Mouse (Mus musculus) embryonic stem cell, embryonic (primary cell): ENCODE results near the gene Ahcyl2.

Source experiments
- CTCF ChIA-PET, 4 experiments: fragments of 300-600 bp in 2 of 4; fragments of 350-600 bp in 2 of 4; sonication (Branson Sonifier 250); formaldehyde crosslinking; loops; one replicate each; lab custom pipeline; 2022; ENCODE audit warnings: inconsistent platforms in 2 of 4; lab: Charles Lee
- POLR2A ChIA-PET, 4 experiments: fragments of 300-600 bp in 2 of 4; fragments of 350-600 bp in 2 of 4; sonication (Branson Sonifier 250); formaldehyde crosslinking; loops; one replicate each; lab custom pipeline; 2022; ENCODE audit warnings: antibody characterized with exemption in 4 of 4, inconsistent platforms in 1 of 4; lab: Charles Lee

The Ahcyl2 gene

DNA sequence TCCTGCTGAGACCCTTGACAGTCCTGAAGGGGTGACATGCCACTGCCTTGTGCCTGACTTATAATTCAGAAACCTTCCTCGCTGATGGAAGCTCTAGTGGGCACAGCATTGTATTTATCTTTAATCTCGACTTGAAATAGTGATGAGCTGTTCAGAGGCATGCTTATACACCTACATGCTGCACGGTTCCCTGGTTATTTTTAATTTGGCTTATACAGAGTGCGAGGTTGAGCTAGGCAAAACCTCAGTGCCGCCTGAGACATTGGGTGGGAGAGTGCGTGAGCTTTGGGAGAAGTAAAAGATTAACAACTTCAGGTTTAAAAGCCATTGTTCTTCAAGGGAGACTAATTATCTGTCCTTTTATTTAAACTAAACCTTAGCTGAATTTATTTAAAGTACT is 115.1 kb downstream of the Ahcyl2 start:
- ChIA-PET CTCF (interaction anchor here in 2 of 4 experiments (0.6 to 0.9 kb wide), 2 partner anchors 30 kb away, joined by 3 to 5 read pairs; no protein-coding TSS in a partner anchor), POLR2A (interaction anchor here in 3 of 4 experiments (0.6 to 1.9 kb wide), 7 partner anchors 9 to 111 kb away, joined by 3 to 10 read pairs (median 4); no protein-coding TSS in a partner anchor)

DNA sequence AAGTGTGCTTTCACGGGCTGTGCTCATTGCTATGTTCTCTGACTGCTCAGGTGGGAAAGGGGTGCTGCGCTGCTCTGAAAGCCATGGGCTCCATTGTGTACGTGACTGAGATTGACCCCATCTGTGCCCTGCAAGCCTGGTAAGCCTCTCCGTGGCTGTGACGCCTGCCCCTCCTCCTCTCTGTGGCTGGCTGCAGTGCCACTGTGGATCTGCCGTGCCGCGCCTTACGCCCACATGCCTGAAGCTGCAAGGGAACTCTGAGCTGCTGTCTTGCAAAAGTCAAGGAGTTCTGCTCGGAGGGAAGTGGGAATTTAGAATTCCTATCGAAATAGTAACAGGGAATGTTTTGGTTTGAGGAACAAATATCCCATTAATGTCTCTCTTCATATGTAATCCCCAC is 123.3 kb downstream of the Ahcyl2 start:
- POLR2A ChIA-PET: interaction anchor here in 2 of 4 experiments (0.9 to 1.6 kb wide), 4 partner anchors 8 to 25 kb away, joined by 3 to 4 read pairs (median 4); partner anchors contain the start of gene Strip2 (in 1 of the 2)
- CTCF ChIA-PET: no interaction called here

DNA sequence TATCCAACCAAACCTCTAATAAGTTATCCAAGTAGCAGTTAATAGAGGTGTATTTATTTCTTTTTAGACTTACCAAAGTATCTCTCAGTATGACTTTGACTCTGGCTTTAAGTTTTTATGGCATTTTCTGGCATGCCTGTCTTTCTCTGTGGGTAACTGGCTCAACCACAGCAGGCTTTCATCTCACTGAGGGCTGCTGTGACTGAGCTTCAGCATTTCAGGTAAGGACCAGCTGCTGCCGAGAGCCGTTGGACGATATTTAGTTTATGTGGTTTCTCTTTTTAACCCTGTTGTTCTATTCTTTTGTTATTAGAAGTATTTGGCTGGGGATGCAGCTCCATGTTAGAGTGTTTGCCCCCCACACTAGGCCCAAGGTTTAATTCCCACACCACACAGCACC is 129.2 kb downstream of the Ahcyl2 start:
- ChIA-PET POLR2A (interaction anchor here in 1 of 4 experiments (0.6 to 1.5 kb wide), 4 partner anchors 12 to 101 kb away, joined by 3 read pairs; partner anchors contain the start of gene Strip2), CTCF (no interaction called here)

DNA sequence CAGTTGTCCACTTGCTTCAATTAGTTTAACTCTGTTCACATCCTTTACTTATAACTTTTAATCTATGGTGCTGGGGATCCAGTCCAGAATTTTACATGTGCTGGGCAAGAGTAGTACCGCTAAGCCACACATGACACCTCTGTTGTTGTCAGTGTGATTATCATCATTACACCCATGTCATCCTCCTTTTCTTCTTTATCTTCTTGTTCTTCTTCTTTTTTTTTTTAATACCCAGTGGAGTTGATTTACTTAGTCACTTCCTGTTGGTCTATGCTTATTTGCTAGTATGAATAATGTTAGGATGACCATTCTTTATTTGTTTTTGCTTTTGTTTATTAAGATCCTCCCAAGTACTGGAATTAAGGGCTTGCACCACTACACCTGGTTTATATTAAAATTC is 133.6 kb downstream of the Ahcyl2 start:
- POLR2A ChIA-PET: interaction anchor here in 1 of 4 experiments (1.0 to 1.8 kb wide), 2 partner anchors 16 to 20 kb away, joined by 3 to 4 read pairs; partner anchors contain the start of gene Strip2
- CTCF ChIA-PET: no interaction called here

DNA sequence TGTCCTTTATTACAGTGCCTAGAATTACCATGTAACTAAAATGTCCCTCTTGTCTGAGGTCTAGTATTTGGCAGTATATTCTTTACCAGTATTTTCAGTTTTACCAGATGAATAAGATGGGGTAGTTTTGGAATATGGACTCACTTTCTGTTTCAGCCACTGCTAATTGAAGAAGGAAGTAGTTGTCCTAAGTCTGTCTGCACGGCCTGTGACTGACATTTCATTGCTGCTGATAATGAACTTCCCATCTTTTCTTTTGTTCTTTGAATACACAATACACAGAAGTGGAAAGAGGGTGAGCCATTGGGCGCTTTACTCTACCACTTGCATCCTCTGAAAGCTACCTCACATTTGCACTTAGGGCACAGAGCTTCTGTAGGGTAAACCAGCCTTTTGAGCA is 134.4 kb downstream of the Ahcyl2 start:
- ChIA-PET POLR2A (interaction anchor here in 2 of 4 experiments (0.7 to 1.8 kb wide), 3 partner anchors 13 to 133 kb away, joined by 4 read pairs; no protein-coding TSS in a partner anchor), CTCF (no interaction called here)

DNA sequence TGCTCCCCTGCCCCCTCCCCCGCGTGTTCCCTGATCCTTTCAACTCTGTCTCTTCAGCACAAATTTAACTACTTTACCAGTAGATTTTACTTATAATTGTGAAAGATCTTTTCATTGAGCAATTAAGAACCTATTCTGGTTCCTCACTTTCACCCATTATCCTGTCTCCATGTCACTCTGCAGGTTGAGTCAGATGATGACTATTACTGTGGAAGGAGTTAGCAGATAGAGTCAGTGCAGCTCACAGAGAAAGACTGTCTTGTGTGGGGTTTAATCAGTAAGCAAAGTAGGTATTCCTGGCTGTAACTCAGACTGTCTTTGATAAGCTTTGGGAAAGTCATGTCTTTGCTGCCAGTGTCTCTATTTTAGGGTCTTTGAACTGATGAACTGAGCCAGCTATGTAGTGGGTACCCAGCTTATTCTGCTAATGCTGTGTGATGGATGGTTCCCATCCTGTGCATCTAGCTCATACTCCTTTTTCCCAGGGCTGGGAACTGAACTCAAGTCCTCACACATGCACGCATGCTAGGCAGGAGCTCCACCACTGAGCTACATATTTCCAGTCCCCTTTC is 135.6 kb downstream of the Ahcyl2 start:
- CTCF ChIA-PET: interaction anchor here in 1 of 4 experiments (0.5 kb wide), 1 partner anchor 206 kb away, joined by 3 read pairs; no protein-coding TSS in a partner anchor
- POLR2A ChIA-PET: interaction anchor here in 3 of 4 experiments (0.6 to 1.8 kb wide), 6 partner anchors 12 to 499 kb away, joined by 3 to 9 read pairs (median 4); partner anchors contain the start of genes Nrf1 (in 1 of the 3) and Strip2 (in 1 of the 3)

DNA sequence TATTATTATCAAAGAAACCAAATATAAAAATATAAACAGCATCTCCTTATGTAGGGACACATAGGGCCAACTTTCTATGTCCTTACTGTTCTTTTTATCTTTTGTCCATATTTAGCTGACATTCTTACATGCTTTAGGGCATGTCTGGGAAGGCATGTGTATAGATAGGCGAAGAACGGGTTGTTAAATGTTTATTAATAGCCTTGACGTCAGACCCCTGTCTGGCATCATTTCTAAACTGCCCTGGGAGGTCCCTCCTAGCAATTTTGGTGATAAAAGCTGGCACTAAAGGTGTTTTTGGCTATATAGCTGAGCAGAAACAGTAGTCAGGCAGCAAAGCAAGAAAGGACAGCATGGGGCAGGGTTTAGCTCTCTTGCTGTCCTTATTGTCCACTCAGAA is 136.5 kb downstream of the Ahcyl2 start:
- ChIA-PET CTCF (no interaction called here), POLR2A (interaction anchor here in 3 of 4 experiments (0.5 to 1.3 kb wide), 3 partner anchors 13 to 144 kb away, joined by 3 to 9 read pairs (median 4); partner anchors contain the start of genes Nrf1 (in 1 of the 3) and Strip2 (in 1 of the 3))

DNA sequence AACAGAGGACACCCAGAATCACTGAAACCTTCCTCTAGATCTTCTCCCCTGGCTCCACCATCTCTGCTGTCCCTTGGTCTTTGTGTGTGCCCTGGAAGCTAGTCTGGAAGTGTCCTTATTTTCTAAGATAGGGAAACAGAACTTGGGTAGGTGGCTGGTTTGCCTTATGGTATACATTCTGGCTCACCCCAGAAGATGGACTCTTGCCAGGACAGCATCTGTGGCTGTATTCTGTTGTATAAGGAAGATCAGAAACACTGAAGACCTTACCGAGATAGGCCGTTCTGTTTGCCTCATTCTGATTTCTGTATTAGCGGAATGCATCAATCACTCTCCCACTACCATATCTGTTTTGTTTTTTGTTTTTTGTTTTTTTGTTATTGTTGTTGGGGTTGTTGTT is 142.8 kb downstream of the Ahcyl2 start:
- ChIA-PET POLR2A (interaction anchor here in 1 of 4 experiments (1.8 kb wide), 1 partner anchor 14 kb away, joined by 8 read pairs; no protein-coding TSS in a partner anchor), CTCF (interaction anchor here in 1 of 4 experiments (1.1 kb wide), 1 partner anchor 57 kb away, joined by 3 read pairs; no protein-coding TSS in a partner anchor)

DNA sequence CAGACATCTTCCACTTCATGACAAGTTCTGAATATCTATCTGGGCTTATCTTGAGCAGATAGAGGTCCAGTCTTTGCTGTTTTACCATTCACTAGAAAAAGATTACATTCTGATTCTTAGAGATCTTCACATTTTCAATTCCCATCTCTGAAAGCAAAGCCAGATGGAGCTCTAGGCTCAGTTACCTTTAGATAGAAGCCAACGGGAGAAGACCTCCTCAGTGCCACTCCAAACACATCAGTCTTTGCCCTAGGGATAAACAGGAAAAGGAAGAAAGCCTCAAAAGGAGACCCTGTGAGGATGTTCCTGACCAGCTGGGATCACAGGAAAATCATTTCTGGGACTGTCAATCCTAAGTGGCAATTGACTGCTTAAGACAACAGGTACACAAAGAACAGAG is 145.9 kb downstream of the Ahcyl2 start:
- CTCF ChIA-PET: no interaction called here

DNA sequence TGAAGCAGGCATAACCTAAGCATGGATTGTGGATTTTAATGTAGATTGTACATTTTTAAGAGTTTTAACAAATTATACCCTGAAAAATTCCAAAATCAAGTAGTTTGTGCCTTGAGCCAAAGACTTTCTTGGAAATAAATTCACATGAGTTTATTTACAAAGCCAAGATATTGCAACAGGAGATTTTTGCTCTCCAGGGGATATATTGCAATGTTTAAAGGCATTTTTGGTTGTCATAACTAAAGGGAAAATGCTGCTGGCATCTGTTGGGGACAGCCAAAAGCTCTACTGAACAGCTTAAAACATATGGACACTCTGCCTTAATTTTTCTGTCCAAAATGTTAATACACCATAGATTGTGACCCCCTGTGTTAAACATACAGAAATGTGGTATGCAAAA is 146.3 kb downstream of the Ahcyl2 start:
- CTCF ChIA-PET: no interaction called here
- POLR2A ChIA-PET: interaction anchor here (0.5 to 2.1 kb wide), 6 partner anchors 25 to 704 kb away, joined by 3 to 7 read pairs (median 4); no protein-coding TSS in a partner anchor

More for the DNA sequence above, 145.9 kb downstream of the Ahcyl2 start:
- POLR2A ChIA-PET: interaction anchor here in 3 of 4 experiments (0.5 to 1.5 kb wide), 3 partner anchors 30 to 704 kb away, joined by 4 to 7 read pairs (median 4); no protein-coding TSS in a partner anchor

DNA sequence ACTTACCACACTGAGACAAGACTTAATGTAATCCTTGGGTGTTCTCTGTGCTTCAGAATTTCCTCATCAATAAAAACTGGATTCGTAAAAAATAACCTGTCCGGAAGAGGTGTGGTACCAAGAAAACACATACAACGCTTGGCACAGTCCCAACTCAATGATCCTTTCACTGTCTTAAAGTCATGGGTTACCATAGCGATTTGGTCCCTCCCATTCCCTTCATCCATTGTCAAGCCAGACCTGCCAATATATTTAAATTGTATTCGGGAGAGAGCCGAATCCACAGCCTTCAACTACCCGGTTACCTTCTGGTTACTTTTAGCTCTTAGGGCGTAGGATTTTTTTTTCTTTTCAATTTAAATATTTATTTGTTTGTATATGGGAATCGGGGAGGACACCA is 148.0 kb downstream of the Ahcyl2 start:
- POLR2A ChIA-PET: interaction anchor here in 3 of 4 experiments (0.7 to 3.0 kb wide), 28 partner anchors 9 to 545 kb away, joined by 3 to 25 read pairs (median 5); partner anchors contain the start of gene Smo (in 1 of the 3)
- CTCF ChIA-PET: interaction anchor here in 2 of 4 experiments (1.2 to 2.9 kb wide), 2 partner anchors 62 kb away, joined by 3 to 14 read pairs; no protein-coding TSS in a partner anchor

DNA sequence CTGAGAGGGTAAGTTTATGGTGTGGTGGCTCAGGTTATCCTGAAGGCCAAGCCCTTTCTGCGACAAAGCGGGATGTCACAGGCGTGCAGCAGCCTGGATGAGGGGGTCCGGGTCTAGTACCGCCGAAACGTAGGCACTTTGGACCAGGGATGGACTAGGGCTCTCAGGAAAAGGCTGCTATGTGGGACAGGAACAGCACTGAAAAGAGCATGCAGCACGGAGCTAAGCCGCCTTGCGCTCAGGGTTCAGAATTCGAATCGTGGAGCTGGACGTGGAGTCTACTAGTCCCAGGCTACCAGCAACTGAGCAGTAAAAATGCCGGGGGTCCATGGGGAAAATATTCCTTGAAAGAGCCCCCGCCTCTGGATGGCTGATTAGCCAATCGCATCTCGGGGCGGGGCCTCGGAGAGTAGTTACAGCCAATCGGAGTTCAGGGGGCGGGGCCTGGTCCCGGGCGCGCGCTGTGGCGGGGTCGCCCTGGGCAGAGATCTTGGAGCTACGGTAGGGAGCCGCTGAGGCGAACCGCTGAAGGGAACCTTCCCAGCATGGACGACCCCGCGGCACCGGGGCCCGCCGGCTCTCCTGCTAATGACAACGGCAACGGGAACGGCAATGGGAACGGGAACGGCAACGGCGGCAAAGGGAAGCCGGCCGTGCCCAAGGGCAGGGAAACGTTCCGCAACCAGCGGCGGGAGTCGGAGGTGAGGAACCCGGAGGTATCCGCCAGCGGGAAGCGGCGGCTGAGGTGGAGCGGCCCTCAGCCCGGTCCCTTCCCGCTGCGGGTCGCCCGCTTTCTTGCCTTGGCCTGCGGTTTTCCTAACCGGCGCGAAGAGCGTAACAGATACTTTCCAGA is 148.9 kb downstream of the Ahcyl2 start, which contains the start of gene Strip2:
Strip2 (plus strand) TSS at position 483 of the 853 bp plus-strand sequence.
- ChIA-PET CTCF (interaction anchor here (0.5 to 2.9 kb wide), 13 partner anchors 16 to 1184 kb away, joined by 3 to 14 read pairs (median 3); no protein-coding TSS in a partner anchor), POLR2A (interaction anchor here in 3 of 4 experiments (0.5 to 3.0 kb wide), 80 partner anchors 8 to 644 kb away, joined by 3 to 25 read pairs (median 4); partner anchors contain the start of genes Smo (in 2 of the 3), Ahcyl2 (in 1 of the 3), Atp6v1f (in 1 of the 3) and Calu (in 1 of the 3))

DNA sequence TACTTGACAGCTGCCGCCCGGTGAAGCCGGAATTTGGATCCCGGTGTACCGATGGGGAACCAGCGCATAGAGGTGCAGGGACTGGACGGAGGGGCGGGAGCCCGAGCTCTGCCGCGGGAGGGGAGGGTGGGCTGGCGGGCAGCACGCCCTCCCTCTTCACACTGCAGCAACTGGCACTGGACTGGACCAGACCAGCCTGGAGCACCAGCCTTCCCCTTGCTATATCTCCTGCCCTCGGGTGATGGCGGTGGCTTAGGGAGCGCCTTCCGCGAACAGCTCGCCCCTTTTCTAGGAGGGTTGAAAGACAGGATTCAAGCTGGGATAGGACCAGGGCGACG is 149.5 kb downstream of the Ahcyl2 start:
- CTCF ChIA-PET: interaction anchor here (0.5 to 2.9 kb wide), 12 partner anchors 16 to 1183 kb away, joined by 3 to 14 read pairs (median 4); no protein-coding TSS in a partner anchor
- POLR2A ChIA-PET: interaction anchor here in 3 of 4 experiments (0.6 to 3.0 kb wide), 67 partner anchors 8 to 645 kb away, joined by 3 to 25 read pairs (median 4); partner anchors contain the start of genes Smo (in 2 of the 3), Ahcyl2 (in 1 of the 3), Atp6v1f (in 1 of the 3) and Calu (in 1 of the 3)

DNA sequence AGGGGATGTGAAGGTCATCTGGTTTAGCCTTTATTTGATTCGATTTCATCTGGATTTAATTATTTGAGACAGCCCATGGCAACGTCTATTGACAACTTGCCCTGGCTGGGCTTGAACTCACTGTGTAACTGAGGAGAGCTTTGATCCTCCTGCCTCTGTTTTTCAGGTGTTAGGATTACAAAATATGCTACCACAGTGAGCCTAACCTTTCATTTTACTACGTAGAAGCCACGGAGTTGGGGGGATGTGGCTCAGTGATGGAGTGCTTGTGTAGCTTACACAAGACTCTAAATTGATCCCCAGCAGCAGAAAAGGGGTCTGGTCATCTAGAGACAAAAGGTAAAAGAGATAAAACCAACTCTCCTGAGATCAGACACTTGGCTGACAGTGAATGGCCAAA is 150.1 kb downstream of the Ahcyl2 start:
- POLR2A ChIA-PET: interaction anchor here in 3 of 4 experiments (0.9 to 3.0 kb wide), 33 partner anchors 8 to 570 kb away, joined by 3 to 25 read pairs (median 5); partner anchors contain the start of genes Ahcyl2 (in 1 of the 3) and Calu (in 1 of the 3)
- CTCF ChIA-PET: interaction anchor here in 1 of 4 experiments (1.1 to 2.9 kb wide), 2 partner anchors 58 to 65 kb away, joined by 8 to 14 read pairs; no protein-coding TSS in a partner anchor

DNA sequence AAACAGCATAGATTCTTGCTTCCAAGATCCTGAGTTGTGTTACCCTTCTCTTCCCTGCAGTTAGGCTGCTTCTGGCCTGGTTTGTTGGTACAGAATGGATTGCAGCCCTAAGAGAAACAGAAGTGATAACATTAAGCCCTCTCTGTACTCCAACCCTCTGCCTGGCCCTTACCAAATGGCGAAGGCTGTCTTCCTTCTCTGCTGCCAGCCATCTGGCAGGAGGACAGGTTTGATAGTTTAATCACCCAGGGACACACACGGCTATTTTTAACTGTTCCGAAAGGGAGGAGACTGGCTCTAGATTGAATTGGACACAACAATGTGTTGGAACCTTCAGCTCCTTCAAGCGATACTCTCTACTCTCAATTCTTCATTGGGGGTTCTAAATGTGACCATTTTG is 155.7 kb downstream of the Ahcyl2 start:
- POLR2A ChIA-PET: interaction anchor here in 1 of 4 experiments (1.2 kb wide), 1 partner anchor 54 kb away, joined by 3 read pairs; no protein-coding TSS in a partner anchor
- CTCF ChIA-PET: interaction anchor here in 1 of 4 experiments (1.3 kb wide), 1 partner anchor 165 kb away, joined by 4 read pairs; no protein-coding TSS in a partner anchor

DNA sequence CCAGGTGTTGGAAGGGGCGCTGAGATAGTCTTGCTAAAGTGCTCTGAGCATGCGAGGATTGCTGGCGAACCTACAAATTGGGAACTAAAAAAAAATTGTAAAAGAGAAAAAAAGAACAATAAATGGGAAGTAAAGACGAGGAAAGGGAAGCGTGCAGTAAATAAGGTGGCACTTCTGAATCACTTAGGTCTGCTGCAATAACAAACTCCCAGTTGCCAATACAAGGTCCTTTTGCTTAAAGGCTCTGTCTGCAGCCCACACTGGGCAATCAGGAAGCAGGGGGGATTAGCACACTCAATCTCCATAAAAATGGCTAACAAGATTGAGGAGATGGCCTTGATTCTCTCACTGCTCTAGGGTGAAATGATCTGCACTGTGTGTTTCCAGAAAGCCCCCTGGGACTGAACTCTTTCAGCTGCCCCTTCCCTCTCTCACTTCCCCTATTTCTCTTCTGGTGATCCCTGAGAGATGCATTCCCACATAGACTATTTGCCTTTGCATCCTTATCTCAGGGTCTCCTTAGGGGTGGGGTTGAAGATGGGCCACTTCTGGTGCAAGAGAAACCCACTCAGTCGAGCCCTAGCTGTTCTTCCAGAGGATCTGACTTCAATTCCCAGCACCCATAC is 157.9 kb downstream of the Ahcyl2 start:
- ChIA-PET CTCF (interaction anchor here in 1 of 4 experiments (1.9 kb wide), 1 partner anchor 72 kb away, joined by 5 read pairs; no protein-coding TSS in a partner anchor), POLR2A (interaction anchor here in 2 of 4 experiments (0.5 to 3.2 kb wide), 4 partner anchors 9 to 16 kb away, joined by 5 to 12 read pairs (median 8); partner anchors contain the start of gene Strip2 (in 2 of the 2))

DNA sequence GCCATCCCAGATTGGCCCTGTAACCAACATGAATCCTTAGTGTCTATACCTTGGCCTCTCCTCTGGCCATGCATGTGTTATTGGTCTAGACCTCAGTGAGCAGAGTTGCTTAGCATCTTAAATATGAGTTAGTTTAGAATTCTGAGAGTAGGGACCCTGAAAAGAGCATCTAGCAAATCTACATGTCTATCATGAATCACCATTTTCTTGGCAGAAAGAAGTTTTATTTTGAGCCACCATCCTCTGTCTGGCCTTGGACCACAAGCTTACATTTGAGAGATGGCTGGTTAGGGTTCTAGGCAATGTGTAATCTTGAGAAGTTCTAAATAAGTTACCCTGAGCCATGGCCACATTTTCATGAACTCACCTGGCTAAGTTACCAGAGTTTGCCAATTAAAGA is 162.3 kb downstream of the Ahcyl2 start:
- CTCF ChIA-PET: interaction anchor here in 1 of 4 experiments (0.6 kb wide), 1 partner anchor 62 kb away, joined by 4 read pairs; no protein-coding TSS in a partner anchor

More for the DNA sequence above, 162.3 kb downstream of the Ahcyl2 start:
- POLR2A ChIA-PET: interaction anchor here in 2 of 4 experiments (1.0 to 4.5 kb wide), 3 partner anchors 13 to 89 kb away, joined by 3 to 25 read pairs (median 6); partner anchors contain the start of gene Strip2 (in 2 of the 2)
